Comparison of ENCODE assay signal across 8 mouse cellular contexts in genomic region chr3:121389860-121390530, GRCm38 (mm10). TPM values are rescaled to one million over a fixed set of nuclear protein-coding genes. Genes with fewer than 3 reads are reported as not detected.
A peak's percentile ranks its signal among the peaks of the same experiment; 100 is the strongest.
DNase-seq lines count a peak whose midpoint lies in the region; ATAC-seq lines count a peak whose summit lies in the region.

No protein-coding gene starts in this region.

- H3K4me3 ChIP-seq in heart, embryonic 16.5 days (ENCODE audit: low read length) = no peak overlapping the region
- H3K4me3 ChIP-seq in neural tube, embryonic 11.5 days (ENCODE audit: low read depth, low read length) = peak overlapping the region; percentile 3; the same call in 1 of the 2 replicates

- no peaks in the 10 kb centered on the region for H3K36me3 ChIP-seq in heart, embryonic 16.5 days (ENCODE audit: control insufficient read depth, insufficient read depth)
- no peaks in the 10 kb centered on the region for H3K36me3 ChIP-seq in neural tube, embryonic 11.5 days (ENCODE audit: control insufficient read depth, insufficient read depth, low read length)

- no peak overlapping the region for H3K9ac ChIP-seq in heart, embryonic 16.5 days (ENCODE audit: low read length)
- H3K9ac ChIP-seq in neural tube, embryonic 11.5 days (ENCODE audit: low read length) = no peak overlapping the region

- peak overlapping the region; percentile 44 for H3K4me2 ChIP-seq in heart, embryonic 16.5 days (ENCODE audit: low read depth, low read length)
- peak overlapping the region; percentile 25 for H3K4me2 ChIP-seq in neural tube, embryonic 11.5 days (ENCODE audit: low read depth)

- H3K27ac ChIP-seq in heart, embryonic 16.5 days (ENCODE audit: low read length) = peak overlapping the region; percentile 52
- no peak overlapping the region for H3K27ac ChIP-seq in neural tube, embryonic 11.5 days (ENCODE audit: low read depth, low read length)

- H3K27me3 ChIP-seq in heart, embryonic 16.5 days (ENCODE audit: control insufficient read depth, insufficient read depth, low read length) = no peaks in the 10 kb centered on the region
- no peaks in the 10 kb centered on the region for H3K27me3 ChIP-seq in neural tube, embryonic 11.5 days (ENCODE audit: control insufficient read depth, insufficient read depth, low read length)

- 42% methylated on average over 17 of the region's 17 CpGs for WGBS in heart, embryonic 16.5 days
- 14% methylated on average over 17 of the region's 17 CpGs for WGBS in neural tube, embryonic 11.5 days

- no peaks in the 10 kb centered on the region for H3K9me3 ChIP-seq in heart, embryonic 16.5 days (replicated peaks; ENCODE audit: control insufficient read depth, low read length)
- no peaks in the 10 kb centered on the region for H3K9me3 ChIP-seq in neural tube, embryonic 11.5 days (ENCODE audit: control insufficient read depth, low read length)

- DNase-seq in layer of hippocampus, postnatal 10 days (ENCODE audit: low spot score in 2 of 2) = peak; percentile 28 to 45
- no peak for DNase-seq in layer of hippocampus, adult 8-10 months (ENCODE audit: low spot score in 2 of 2)
- DNase-seq in embryo, embryonic 11 days = peak; percentile 78
- DNase-seq in kidney, postnatal 4 days = peak; percentile 73 to 81
- peak; percentile 71 for DNase-seq in neural tube, embryonic 11.5 days (ENCODE audit: low spot score)
- no peak for DNase-seq in cerebellum, adult 9-11 months
- no peak for DNase-seq in thymus, postnatal 10 days (ENCODE audit: low spot score in 2 of 2)

- ATAC-seq in heart, embryonic 16.5 days (replicated peaks; ENCODE audit: extremely low read depth, insufficient read depth, low FRiP score) = peak; percentile 42; the same call in 1 of the 2 replicates
- ATAC-seq in neural tube, embryonic 11.5 days (ENCODE audit: insufficient read depth, low FRiP score, low TSS enrichment) = peak; percentile 89

- H3K4me1 ChIP-seq in heart, embryonic 16.5 days (ENCODE audit: control insufficient read depth, insufficient read depth, low read length) = peaks cover 8% of the 10 kb centered on the region; the same call in 1 of the 2 replicates
- H3K4me1 ChIP-seq in neural tube, embryonic 11.5 days (ENCODE audit: control insufficient read depth, insufficient read depth, low read length) = no peaks in the 10 kb centered on the region

RNA-seq across cellular contexts. Expression of gene Cnn3, which starts 36.3 kb away (rescaled TPM):
- total RNA-seq in layer of hippocampus, postnatal 10 days (2021) = 100 to 1,000 TPM; 128 to 134 TPM
- total RNA-seq in layer of hippocampus, adult 8-10 months (2022) = 100 to 1,000 TPM in 2 of 4 experiments, 10 to 100 TPM in 2; 93.0 to 179 (median 135) TPM
- 370 and 406 TPM in 2 replicates for polyA plus RNA-seq in heart, embryonic 16.5 days (2015; fragmentation: Nextera tagmentation; extraction: Ambion mirVana)
- polyA plus RNA-seq in neural tube, embryonic 11.5 days (2014; fragmentation: Nextera tagmentation; extraction: Ambion mirVana) = 1,106 and 1,111 TPM in 2 replicates

Comparison
In these comparisons a context has a peak if more than half of its experiments do, and no peak if none do; other contexts are left out.
1. DNase-seq: peak in layer of hippocampus, postnatal 10 days (2 of 2), embryo, embryonic 11 days (single experiment), kidney, postnatal 4 days (2 of 2) and neural tube, embryonic 11.5 days (single experiment); none in layer of hippocampus, adult 8-10 months (0 of 2), cerebellum, adult 9-11 months (single experiment) and thymus, postnatal 10 days (0 of 2).